Mouse (Mus musculus): Measurements from ENCODE around the gene Gm14322. TPM values are rescaled to one million over a fixed set of nuclear protein-coding genes. Genes with fewer than 3 reads are reported as not detected.
A peak's percentile ranks its signal among the peaks of the same experiment; 100 is the strongest.
"Not testable (repeated sequence)": the region's sequence is repeated elsewhere in the genome, so short reads cannot be mapped to it uniquely, and the experiment has no call there.

Gm14322 gene
- total RNA-seq (2021), result 10 to 100 TPM; 23.9 to 25.4 TPM
- long read RNA-seq, experiment 1, partial matches to known transcripts, result 2 of 27 reads
- long read RNA-seq, experiment 1, other reads (novel, unspliced or antisense), result 23 of 27 reads
- long read RNA-seq, experiment 2, partial matches to known transcripts, result 3 of 19 reads
- long read RNA-seq, experiment 2, other reads (novel, unspliced or antisense), result 13 of 19 reads

DNA sequence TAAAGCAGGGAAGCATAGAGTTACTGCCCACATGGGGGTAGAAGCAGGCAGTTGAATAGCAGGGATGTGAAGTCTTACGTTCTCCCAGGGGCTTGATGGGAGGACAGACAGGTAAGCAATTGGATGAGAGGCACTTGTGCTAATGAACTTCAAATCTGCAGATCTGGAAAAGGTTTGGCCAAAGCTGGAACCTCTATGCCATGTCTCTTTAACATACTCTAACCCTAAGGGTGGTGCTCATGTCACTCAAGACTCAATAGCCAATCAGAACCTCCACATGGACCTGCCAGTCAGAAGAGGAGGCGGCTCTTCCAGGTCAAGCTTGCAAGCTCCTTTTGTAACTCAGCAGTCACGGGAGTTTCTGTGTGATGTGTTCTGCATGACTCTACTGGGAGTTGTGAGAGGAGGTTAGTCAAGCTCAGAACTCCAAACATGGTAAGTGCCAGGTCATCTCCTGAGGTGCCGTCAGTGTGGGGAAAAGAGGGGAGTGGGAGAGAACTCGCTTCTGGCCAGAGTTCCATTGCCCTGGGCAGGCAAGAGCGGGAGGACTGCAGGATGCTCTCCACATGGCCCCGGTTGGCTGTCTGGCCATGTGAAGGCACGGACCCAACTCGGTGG is at the start of gene Gm14322:
Gm14322 (plus strand) TSS at position 348 of the 618 bp plus-strand sequence.
- peak; percentile 63 to 68 for DNase-seq (ENCODE audit: low spot score in 2 of 2)
- intact Hi-C loops (cut with DNase I), result not testable (repeated sequence)

GRCm38 (mm10) chr2:177741487-177741886 is 17.6 kb upstream of the Gm14322 start:
- intact Hi-C loops (cut with DNase I); DNase-seq (ENCODE audit: low spot score in 2 of 2): not testable (repeated sequence)

DNA sequence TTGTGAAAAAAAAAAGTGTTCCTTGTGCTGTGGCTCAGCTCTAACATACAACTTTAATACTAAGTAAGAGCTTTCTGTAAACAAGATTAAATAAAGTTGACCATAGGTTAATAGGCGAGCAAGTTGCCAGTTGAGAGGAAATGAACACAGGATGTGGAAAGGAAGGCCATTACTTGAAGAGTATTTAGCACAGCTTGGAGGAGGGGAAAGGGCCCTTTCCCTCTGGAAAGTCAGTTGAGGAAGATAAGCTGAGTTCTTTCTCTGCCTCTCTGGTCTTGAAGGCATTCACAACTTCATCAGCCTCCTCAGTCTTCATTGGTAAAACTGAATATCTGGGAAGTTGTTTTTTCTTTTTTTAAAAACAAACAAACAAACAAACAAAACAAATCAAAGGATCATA is 28.3 kb downstream of the Gm14322 start:
- DNase-seq (ENCODE audit: low spot score in 2 of 2); intact Hi-C loops (cut with DNase I): not testable (repeated sequence)

- intact Hi-C loops (cut with DNase I); DNase-seq (ENCODE audit: low spot score in 2 of 2): not testable (repeated sequence)
These were observed 47.1 kb downstream of the Gm14322 start for GRCm38 (mm10) chr2:177806170-177806569.

Other genes starting within 250 kb of the Gm14322 start
- gene Gm14406, start 181.1 kb upstream of the Gm14322 start, total RNA-seq (2021), result not detected
- 100 to 1,000 TPM; 132 to 134 TPM for gene Gm14325, start 81.0 kb downstream of the Gm14322 start, total RNA-seq (2021)
- gene Gm14327, start 137.8 kb downstream of the Gm14322 start, total RNA-seq (2021), result 1 to 10 TPM; 3.6 to 6.6 TPM
- gene Zfp972, start 166.3 kb downstream of the Gm14322 start, total RNA-seq (2021), result under 1 TPM in 1 of 2 experiments, not detected in 1; 0.94 TPM
- 10 to 100 TPM; 49.9 to 51.2 TPM for gene Gm14326, start 198.0 kb downstream of the Gm14322 start, total RNA-seq (2021)